In the genomic region with DNA sequence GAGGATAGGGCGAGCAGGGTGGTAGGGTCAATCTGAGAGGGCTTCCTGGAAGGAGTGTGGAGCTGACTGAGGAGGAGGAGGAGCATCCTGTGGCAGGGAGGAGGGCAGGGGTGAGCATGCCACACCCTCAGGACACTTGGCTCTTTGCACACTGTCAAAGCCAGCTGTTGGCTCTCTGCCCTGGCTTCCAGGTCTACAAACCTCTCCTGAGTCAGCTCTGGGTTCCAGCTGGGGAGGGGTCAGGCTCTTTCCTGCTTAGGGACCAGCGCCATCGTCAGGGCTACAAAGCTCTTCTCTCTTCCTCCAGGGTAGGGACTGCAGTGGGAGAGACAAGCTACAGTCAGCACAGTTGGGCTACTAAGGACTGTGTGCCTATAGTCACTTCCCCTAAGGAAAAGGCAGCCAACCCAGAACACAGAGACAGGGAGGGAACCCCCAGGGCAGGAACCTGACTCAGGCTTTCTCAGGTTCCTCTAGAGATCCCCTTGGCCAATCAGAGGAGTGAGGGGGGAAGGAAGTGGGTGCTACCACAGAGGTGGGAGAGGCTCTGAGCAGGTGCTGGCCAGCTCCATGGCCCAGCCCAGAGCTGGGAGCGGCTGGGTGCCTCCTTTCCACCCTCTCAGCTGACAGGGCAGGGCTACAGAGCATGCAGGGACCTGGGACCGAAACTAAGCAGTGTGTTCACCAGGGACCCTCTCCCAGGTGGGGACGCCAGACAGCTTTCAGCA, we compare ENCODE assay signal across 8 mouse cellular contexts. TPM values are rescaled to one million over a fixed set of nuclear protein-coding genes. Genes with fewer than 3 reads are reported as not detected.
DNase-seq lines count a peak whose midpoint lies in the region; ATAC-seq and TF ChIP-seq lines count a peak whose summit lies in the region.

No protein-coding gene starts in this region.

- H3K4me1 ChIP-seq in kidney, adult 2 months (ENCODE audit: control insufficient read depth, insufficient read depth, low read length) = no peaks in the 10 kb centered on the region
- peaks cover 13% of the 10 kb centered on the region for H3K4me1 ChIP-seq in kidney, embryonic 16.5 days (ENCODE audit: insufficient read depth, low read length)
- peaks cover 37% of the 10 kb centered on the region for H3K4me1 ChIP-seq in thymus, adult 2 months (replicated peaks; ENCODE audit: control insufficient read depth, insufficient read depth, low read length)

- no peaks in the 10 kb centered on the region for H3K27me3 ChIP-seq in kidney, adult 2 months (replicated peaks; ENCODE audit: control insufficient read depth, insufficient read depth, low read length)
- H3K27me3 ChIP-seq in kidney, embryonic 16.5 days (ENCODE audit: insufficient read depth, low read length) = no peaks in the 10 kb centered on the region
- H3K27me3 ChIP-seq in thymus, adult 2 months (ENCODE audit: control insufficient read depth, insufficient read depth, low read length) = no peaks in the 10 kb centered on the region

- ATAC-seq in kidney, embryonic 16.5 days (ENCODE audit: low FRiP score, low TSS enrichment) = no peak

- no peak for TF ChIP-seq POLR2A in kidney, adult 2 months (IDR thresholded peaks at IDR 0.05; ENCODE audit: low read depth, low read length)
- TF ChIP-seq POLR2A in thymus, adult 2 months (IDR thresholded peaks at IDR 0.05; ENCODE audit: control insufficient read depth, extremely low read depth, insufficient read depth, low read length, poor library complexity) = no peak

- no peak overlapping the region for H3K27ac ChIP-seq in kidney, adult 2 months (ENCODE audit: insufficient read depth, low read depth, low read length)
- H3K27ac ChIP-seq in kidney, embryonic 16.5 days (ENCODE audit: low read length) = no peak overlapping the region
- peak overlapping the region; percentile 35 for H3K27ac ChIP-seq in thymus, adult 2 months (ENCODE audit: control insufficient read depth, insufficient read depth, low read length)

- no peak overlapping the region for H3K4me3 ChIP-seq in kidney, adult 2 months (ENCODE audit: insufficient read depth, low read depth, low read length)
- H3K4me3 ChIP-seq in kidney, embryonic 16.5 days (ENCODE audit: low read length) = no peak overlapping the region
- H3K4me3 ChIP-seq in thymus, adult 2 months (ENCODE audit: control insufficient read depth, insufficient read depth, low read length) = no peak overlapping the region

- no peak for TF ChIP-seq CTCF in kidney, adult 2 months (conservative IDR thresholded peaks at IDR 0.05; ENCODE audit: insufficient read depth, insufficient read length, low read depth, low read length)
- no peak for TF ChIP-seq CTCF in thymus, adult 2 months (IDR thresholded peaks at IDR 0.05; ENCODE audit: borderline replicate concordance, control insufficient read depth, extremely low read depth, insufficient read depth, low read length, poor library complexity)

- no peaks in the 10 kb centered on the region for H3K36me3 ChIP-seq in kidney, adult 2 months (ENCODE audit: control insufficient read depth, insufficient read depth, low read length)
- H3K36me3 ChIP-seq in kidney, embryonic 16.5 days (ENCODE audit: insufficient read depth, low read length) = no peaks in the 10 kb centered on the region
- H3K36me3 ChIP-seq in thymus, adult 2 months (ENCODE audit: control insufficient read depth, insufficient read depth, low read length) = no peaks in the 10 kb centered on the region

- no peaks in the 10 kb centered on the region for H3K9me3 ChIP-seq in kidney, embryonic 16.5 days (ENCODE audit: low read length)

- H3K9ac ChIP-seq in kidney, embryonic 16.5 days (replicated peaks; ENCODE audit: low read length) = no peak overlapping the region

- intact Hi-C loops in gastrocnemius, postnatal 14 days (cut with DNase I; ENCODE audit: low total_unique reads) = no loop called here

- no peak overlapping the region for H3K4me2 ChIP-seq in kidney, embryonic 16.5 days (replicated peaks; ENCODE audit: low read depth, low read length)

- WGBS in kidney, adult 2 months = 60% methylated on average over 6 of the region's 6 CpGs
- 52% methylated on average over 6 of the region's 6 CpGs for WGBS in kidney, embryonic 16.5 days
- WGBS in large intestine, adult 2 months = 19% methylated on average over 6 of the region's 6 CpGs
- 65% methylated on average over 6 of the region's 6 CpGs for WGBS in thymus, adult 2 months

- peak; percentile 45 for DNase-seq in kidney, adult 2 months
- peak; percentile 32 for DNase-seq in adrenal gland, postnatal 25 days
- peak; percentile 81 for DNase-seq in large intestine, adult 2 months (ENCODE audit: low read depth, low spot score)
- DNase-seq in thymus, adult 2 months = peak; percentile 45
- DNase-seq in left cerebral cortex, adult 18-20 months (ENCODE audit: low spot score in 2 of 2) = no peak
- no peak for DNase-seq in ovary, postnatal 36 days (ENCODE audit: low spot score)
- no peak for DNase-seq in gastrocnemius, postnatal 14 days

RNA-seq across cellular contexts. Expression of a gene that starts 24.8 kb away (rescaled TPM):
- 2.2 TPM in 2 replicates for polyA plus RNA-seq in kidney, adult 2 months (2012; rRNA removed)
- polyA plus RNA-seq in kidney, embryonic 16.5 days (2015; fragmentation: Nextera tagmentation; extraction: Ambion mirVana) = 1.0 and 1.4 TPM in 2 replicates
- total RNA-seq in adrenal gland, postnatal 25 days (2021) = 0.18 and 0.19 TPM in 2 replicates
- polyA plus RNA-seq in large intestine, adult 2 months (2012; rRNA removed) = 6.8 and 10.9 TPM in 2 replicates
- polyA plus RNA-seq in thymus, adult 2 months (2012; rRNA removed) = 2.0 and 2.5 TPM in 2 replicates
- under 1 TPM; 0.28 to 0.37 TPM for total RNA-seq in left cerebral cortex, adult 18-20 months (2021)
- total RNA-seq in gastrocnemius, postnatal 14 days (2021) = under 1 TPM; 0.23 to 0.42 TPM

Comparison
In these comparisons a context has a peak if more than half of its experiments do, and no peak if none do; other contexts are left out.
1. DNase-seq: peak in kidney, adult 2 months (single experiment), adrenal gland, postnatal 25 days (single experiment), large intestine, adult 2 months (single experiment) and thymus, adult 2 months (single experiment); none in left cerebral cortex, adult 18-20 months (0 of 2), ovary, postnatal 36 days (single experiment) and gastrocnemius, postnatal 14 days (single experiment).